Mouse (Mus musculus) CH12.LX (cell line): ENCODE results near the gene Ccdc148. TPM values are rescaled to one million over a fixed set of nuclear protein-coding genes. Genes with fewer than 3 reads are reported as not detected.

Source experiments
- DNase-seq: peaks from one replicate; pipeline ENCODE4 v3.0.0-alpha.2; 2013; ENCODE audit errors: extremely low read depth
- H3K27ac ChIP-seq: 2 replicates; pipeline ENCODE4 v1.5.1; 2012; ENCODE audit warnings: low read depth, mild to moderate bottlenecking, control low read depth, moderate library complexity; ENCODE audit not compliant: insufficient read depth
- H3K27me3 ChIP-seq: replicated peaks from 2 replicates; pipeline ENCODE3; 2012; ENCODE audit warnings: inconsistent platforms
- H3K36me3 ChIP-seq, 2 experiments: replicated peaks in 1 of 2; 2 replicates each; pipeline versions ENCODE3 to v1.6.1; 2012; ENCODE audit warnings: inconsistent platforms in 1 of 2, low read length in 1 of 2, mild to moderate bottlenecking in 1 of 2, mixed read lengths in 1 of 2, moderate library complexity in 1 of 2; ENCODE audit not compliant: control insufficient read depth in 1 of 2, insufficient read depth in 1 of 2
- H3K4me1 ChIP-seq, 2 experiments: 2 replicates each; pipeline ENCODE4 v1.6.1; 2012; ENCODE audit warnings: inconsistent platforms in 1 of 2, moderate library complexity in 1 of 2; ENCODE audit not compliant: insufficient read depth in 2 of 2, control insufficient read depth in 1 of 2
- H3K4me2 ChIP-seq: 2 replicates; pipeline ENCODE4 v1.6.1; 2012; ENCODE audit warnings: low read depth, mild to moderate bottlenecking, control low read depth; ENCODE audit not compliant: poor library complexity, insufficient read depth, severe bottlenecking
- H3K4me3 ChIP-seq, 3 experiments: fragments of 150-350 bp in 1 of 3; sonication (generic) in 1 of 3; replicated peaks in 1 of 3; 2 replicates each; pipeline versions ENCODE3 to v1.5.1; 2011 to 2012; ENCODE audit warnings: low read depth in 2 of 3, low read length in 2 of 3, mild to moderate bottlenecking in 2 of 3, moderate library complexity in 2 of 3, control low read depth in 1 of 3, improper control_type of control experiment in 1 of 3, inconsistent platforms in 1 of 3, mixed read lengths in 1 of 3; ENCODE audit not compliant: poor library complexity in 1 of 3
- H3K79me2 ChIP-seq: replicated peaks from 2 replicates; pipeline ENCODE4 v1.6.1; 2012; ENCODE audit warnings: mild to moderate bottlenecking, moderate library complexity; ENCODE audit not compliant: control insufficient read depth, poor library complexity, insufficient read depth, severe bottlenecking; ENCODE audit errors: extremely low read depth
- H3K9ac ChIP-seq: 2 replicates; pipeline ENCODE4 v1.6.1; 2012; ENCODE audit warnings: low read depth, mild to moderate bottlenecking, control low read depth, moderate library complexity; ENCODE audit not compliant: insufficient read depth
- H3K9me3 ChIP-seq: replicated peaks from 2 replicates; pipeline ENCODE3; 2012; ENCODE audit warnings: low read length, inconsistent platforms, mixed read lengths
- CHD1 ChIP-seq: IDR thresholded peaks from 2 replicates; pipeline ENCODE4 v1.6.1; 2012; ENCODE audit warnings: low read depth, low read length, improper control_type of control experiment, inconsistent platforms
- E2F4 ChIP-seq: IDR thresholded peaks from 2 replicates; pipeline ENCODE4 v1.6.1; 2011; ENCODE audit warnings: low read depth, low read length, improper control_type of control experiment; ENCODE audit not compliant: insufficient replicate concordance
- ELF1 ChIP-seq: IDR thresholded peaks from 2 replicates; pipeline ENCODE4 v1.6.1; 2014; ENCODE audit warnings: low read depth, mild to moderate bottlenecking, inconsistent platforms, low read length, improper control_type of control experiment
- GABPA ChIP-seq: IDR thresholded peaks from 2 replicates; pipeline ENCODE4 v1.6.1; 2012; ENCODE audit warnings: low read depth, low read length, improper control_type of control experiment, inconsistent platforms; ENCODE audit not compliant: insufficient replicate concordance
- HCFC1 ChIP-seq: IDR thresholded peaks from 2 replicates; pipeline ENCODE4 v1.6.1; 2012; ENCODE audit warnings: low read depth, mild to moderate bottlenecking, inconsistent platforms, low read length, improper control_type of control experiment
- JUN ChIP-seq: IDR thresholded peaks from 2 replicates; pipeline ENCODE4 v1.6.1; 2011; ENCODE audit warnings: low read depth, mild to moderate bottlenecking, low read length, improper control_type of control experiment, moderate library complexity; ENCODE audit not compliant: insufficient read depth
- JUND ChIP-seq: conservative IDR thresholded peaks from 2 replicates; pipeline ENCODE4 v1.6.1; 2011; ENCODE audit warnings: low read depth, low read length, improper control_type of control experiment
- KAT2A ChIP-seq: IDR thresholded peaks from 2 replicates; pipeline ENCODE4 v1.6.1; 2012; ENCODE audit warnings: low read length, improper control_type of control experiment, inconsistent platforms; ENCODE audit not compliant: insufficient replicate concordance
- MAFK ChIP-seq: IDR thresholded peaks from 2 replicates; pipeline ENCODE4 v1.6.1; 2011; ENCODE audit warnings: low read length, improper control_type of control experiment; ENCODE audit not compliant: insufficient replicate concordance
- MAX ChIP-seq: IDR thresholded peaks from 2 replicates; pipeline ENCODE4 v1.6.1; 2011; ENCODE audit warnings: low read length, improper control_type of control experiment
- MXI1 ChIP-seq: IDR thresholded peaks from 2 replicates; pipeline ENCODE4 v1.6.1; 2011; ENCODE audit warnings: mild to moderate bottlenecking, low read depth, low read length, improper control_type of control experiment
- NRF1 ChIP-seq: IDR thresholded peaks from 2 replicates; pipeline ENCODE4 v1.6.1; 2014; ENCODE audit warnings: low read depth, mild to moderate bottlenecking, inconsistent platforms, low read length, improper control_type of control experiment, moderate library complexity
- PAX5 ChIP-seq: IDR thresholded peaks from 2 replicates; pipeline ENCODE4 v1.6.1; 2012; ENCODE audit warnings: low read length, inconsistent platforms, mixed read lengths
- RAD21 ChIP-seq: IDR thresholded peaks from 2 replicates; pipeline ENCODE4 v1.6.1; 2011; ENCODE audit warnings: low read depth, mild to moderate bottlenecking, low read length, improper control_type of control experiment, moderate library complexity
- SMC3 ChIP-seq: IDR thresholded peaks from 2 replicates; pipeline ENCODE4 v1.6.1; 2011; ENCODE audit warnings: low read depth, low read length, improper control_type of control experiment
- TBP ChIP-seq: conservative IDR thresholded peaks from 2 replicates; pipeline ENCODE4 v1.6.1; 2011; ENCODE audit warnings: low read depth, low read length, improper control_type of control experiment
- TCF12 ChIP-seq: IDR thresholded peaks from 2 replicates; pipeline ENCODE4 v1.6.1; 2014; ENCODE audit warnings: low read depth, mild to moderate bottlenecking, inconsistent platforms, low read length, improper control_type of control experiment
- USF1 ChIP-seq: IDR thresholded peaks from 2 replicates; pipeline ENCODE4 v1.6.1; 2014; ENCODE audit warnings: low read depth, mild to moderate bottlenecking, inconsistent platforms, low read length, improper control_type of control experiment
- ZC3H11A ChIP-seq: IDR thresholded peaks from 2 replicates; pipeline ENCODE4 v1.6.1; 2012; ENCODE audit warnings: low read depth, mild to moderate bottlenecking, inconsistent platforms, low read length, improper control_type of control experiment
- ZMIZ1 ChIP-seq: IDR thresholded peaks from 2 replicates; pipeline ENCODE4 v1.6.1; 2012; ENCODE audit warnings: low read depth, mild to moderate bottlenecking, inconsistent platforms, low read length, improper control_type of control experiment
- dilution Hi-C: fragments of 300-500 bp; cut with MboI; formaldehyde crosslinking; loops from 2 replicates; pipeline ENCODE4 v1.14.3; 2020; ENCODE audit warnings: low sequenced_read_pairs; ENCODE audit not compliant: extremely low pct_unique_long_range_greater_than_20kb, extremely low pct_ligation_motif_present
- in situ Hi-C: fragments of 300-500 bp; cut with MboI; formaldehyde crosslinking; loops from 3 replicates; pipeline ENCODE4 v1.14.3; 2019; ENCODE audit warnings: low sequenced_read_pairs, low pct_ligation_motif_present, low pct_unique_long_range_greater_than_20kb, mixed read lengths
- polyA plus RNA-seq: library from polyadenylated mRNA; unstranded; fragments of >175 nt; gene quantifications from 2 replicates; pipeline ENCODE4 v1.2.1, GENCODE M21; 2012; ENCODE audit warnings: low read depth; ENCODE audit not compliant: insufficient read length
- total RNA-seq, 2 experiments: library from RNA; depleted of rRNA; stranded (reverse); fragments of 300-350 nt in 1 of 2; fragments of >200 nt in 1 of 2; gene quantifications; 2 replicates each; pipeline ENCODE4 v1.2.3; 2012 to 2014

Ccdc148 gene
- total and polyA plus RNA-seq, 3 experiments: not detected

GRCm38 (mm10) chr2:59167830-59168229 lies 7.3 kb upstream of the Ccdc148 start:
- no peak for TF ChIP-seq ZMIZ1
- TF ChIP-seq KAT2A: no peak
- TF ChIP-seq HCFC1: no peak
- no peak for TF ChIP-seq CHD1
- TF ChIP-seq MAFK: no peak
- TF ChIP-seq PAX5: no peak
- no peak for TF ChIP-seq MXI1
- TF ChIP-seq USF1: no peak
- TF ChIP-seq ELF1: no peak
- TF ChIP-seq E2F4: no peak
- no peak for TF ChIP-seq ZC3H11A
- no peak for TF ChIP-seq TCF12
- TF ChIP-seq SMC3: no peak
- TF ChIP-seq JUND: no peak
- no peak for TF ChIP-seq NRF1
- no peak for TF ChIP-seq JUN
- TF ChIP-seq MAX: no peak
- TF ChIP-seq GABPA: no peak
- TF ChIP-seq, all 38 proteins: peak for 0
- Histone ChIP-seq H3K36me3 (no peaks in the 10 kb centered on the region), H3K4me1 (no peaks in the 10 kb centered on the region), H3K4me2 (no peak overlapping the region), H3K79me2 (no peaks in the 10 kb centered on the region), H3K4me3 (no peak overlapping the region), H3K9me3 (peaks cover 56% of the 10 kb centered on the region), H3K9ac (no peak overlapping the region), H3K27ac (no peak overlapping the region), H3K27me3 (no peaks in the 10 kb centered on the region)
- in situ Hi-C loops: no loop called here
- dilution Hi-C loops: no loop called here
- DNase-seq: no peak

GRCm38 (mm10) chr2:59166976-59167375 lies 6.5 kb upstream of the Ccdc148 start:
- in situ Hi-C loops: no loop called here
- no peak for TF ChIP-seq RAD21
- no peak for TF ChIP-seq JUND
- no peak for TF ChIP-seq JUN
- no peak for TF ChIP-seq TBP
- no peak for TF ChIP-seq HCFC1

More at GRCm38 (mm10) chr2:59166976-59167375, 6.5 kb upstream of the Ccdc148 start:
- no peaks in the 10 kb centered on the region for H3K4me1 ChIP-seq
- no peak overlapping the region for H3K27ac ChIP-seq
- peaks cover 57% of the 10 kb centered on the region for H3K9me3 ChIP-seq
- H3K36me3 ChIP-seq: no peaks in the 10 kb centered on the region
- dilution Hi-C loops: no loop called here
- DNase-seq: no peak
- H3K9ac ChIP-seq: no peak overlapping the region
- H3K79me2 ChIP-seq: no peaks in the 10 kb centered on the region
- H3K4me2 ChIP-seq: no peak overlapping the region
- H3K4me3 ChIP-seq: no peak overlapping the region
- H3K27me3 ChIP-seq: no peaks in the 10 kb centered on the region
